Mouse (Mus musculus) left cerebral cortex, postnatal 36 days (tissue): ENCODE results near the gene Ephb4. TPM values are rescaled to one million over a fixed set of nuclear protein-coding genes. Genes with fewer than 3 reads are reported as not detected.

Experiments used
- DNase-seq, 2 experiments: peaks; one replicate each; pipeline ENCODE4 v3.0.0; 2021 to 2022; ENCODE audit warnings: low spot score in 2 of 2, mixed read lengths in 1 of 2
- intact Hi-C: fragments of 180-260 bp; cut with DNase I; formaldehyde crosslinking; loops from one replicate; pipeline ENCODE4 v1.15.1; 2025
- total RNA-seq, 2 experiments: library from RNA; stranded (reverse); gene quantifications; 2 replicates each; pipeline ENCODE4 v1.2.3; 2021

The Ephb4 gene
- total RNA-seq, 2 experiments from 2014 or later: 5.3 to 6.1 TPM

DNA sequence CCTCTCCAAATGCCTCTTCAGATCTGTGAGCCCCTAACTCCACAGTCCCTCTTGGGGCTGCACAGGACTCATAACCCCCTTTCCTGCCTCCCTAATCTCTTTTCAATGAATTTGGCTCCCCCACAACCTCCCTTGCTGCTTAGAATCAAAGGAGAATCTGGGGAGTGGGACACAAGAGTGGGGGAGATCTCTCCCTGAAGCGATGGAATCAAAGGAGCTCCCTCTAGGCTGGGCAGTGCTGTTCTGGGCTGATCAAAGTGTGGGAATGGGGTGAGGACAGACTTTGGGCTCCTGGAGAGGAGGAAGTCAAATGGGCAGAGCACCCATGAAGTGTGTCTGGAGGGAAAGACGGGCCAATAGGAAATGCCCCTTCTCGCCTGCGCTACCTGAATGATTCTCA is 1.5 kb downstream of the Ephb4 start:
- intact Hi-C loops: no loop called here
- no peak for DNase-seq

GRCm38 (mm10) chr5:137352011-137352975 is 2.4 kb downstream of the Ephb4 start:
- intact Hi-C loops: no loop called here
- DNase-seq: no peak

GRCm38 (mm10) chr5:137354091-137354490 is 4.2 kb downstream of the Ephb4 start:
- intact Hi-C loops: no loop called here
- DNase-seq: no peak

- DNase-seq: no peak
- intact Hi-C loops: no loop called here
Measured at GRCm38 (mm10) chr5:137358382-137358781, 8.5 kb downstream of the Ephb4 start.

GRCm38 (mm10) chr5:137369665-137370064 is 19.8 kb downstream of the Ephb4 start:
- intact Hi-C loops: loop anchor here (5.0 kb wide), 1 partner anchor 73 kb away; no protein-coding TSS in a partner anchor
- no peak for DNase-seq

GRCm38 (mm10) chr5:137373371-137373950 is 23.6 kb downstream of the Ephb4 start:
- DNase-seq: no peak
- intact Hi-C loops: no loop called here

GRCm38 (mm10) chr5:137374521-137375080 is 24.7 kb downstream of the Ephb4 start:
- intact Hi-C loops: no loop called here
- DNase-seq: no peak

- intact Hi-C loops: no loop called here
Measured at GRCm38 (mm10) chr5:137375627-137376026, 25.7 kb downstream of the Ephb4 start.

GRCm38 (mm10) chr5:137376198-137376597 is 26.3 kb downstream of the Ephb4 start:
- intact Hi-C loops: no loop called here
- DNase-seq: no peak

More at GRCm38 (mm10) chr5:137375627-137376026, 25.7 kb downstream of the Ephb4 start:
- no peak for DNase-seq

DNA sequence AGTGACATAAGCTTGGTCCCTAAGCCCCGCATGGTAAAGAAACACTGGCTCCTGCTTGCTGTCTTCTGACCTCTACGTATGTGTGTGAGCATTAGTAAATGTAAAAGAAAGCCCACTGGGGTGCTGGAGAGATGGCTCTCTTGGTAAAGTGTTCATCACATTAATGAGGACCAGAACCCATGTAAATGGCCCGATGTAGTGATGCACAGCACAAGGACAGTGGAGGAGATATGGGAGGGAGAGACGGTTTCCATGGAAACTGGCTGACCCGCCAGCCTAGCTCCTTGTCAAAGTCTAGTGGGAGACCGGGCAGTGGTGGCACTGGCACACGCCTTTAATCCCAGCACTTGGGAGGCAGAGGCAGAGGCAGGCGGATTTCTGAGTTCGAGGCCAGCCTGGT is 26.8 kb downstream of the Ephb4 start:
- intact Hi-C loops: no loop called here

DNA sequence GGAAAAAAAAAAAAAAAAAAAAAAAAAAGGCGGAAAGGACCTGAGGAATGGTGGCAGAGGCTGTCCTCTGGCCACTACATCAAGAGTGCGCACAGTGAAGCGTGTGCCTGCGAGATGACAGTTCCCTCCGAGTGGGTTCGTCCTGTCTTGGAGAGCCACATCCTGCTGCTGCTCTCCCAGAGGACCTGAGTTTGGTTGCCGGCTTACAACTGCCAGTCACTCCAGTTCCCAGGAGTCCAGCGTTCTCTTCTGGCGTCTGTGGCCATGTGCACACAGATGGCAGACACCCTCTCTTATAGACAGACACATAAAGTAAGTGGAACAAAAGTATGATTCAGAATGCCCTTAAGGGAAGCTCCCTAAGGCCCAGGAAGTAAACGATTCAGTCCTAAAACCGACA is 27.3 kb downstream of the Ephb4 start:
- intact Hi-C loops: no loop called here

More for the DNA sequence above, 26.8 kb downstream of the Ephb4 start:
- no peak for DNase-seq

GRCm38 (mm10) chr5:137377603-137378002 is 27.7 kb downstream of the Ephb4 start:
- DNase-seq: no peak
- intact Hi-C loops: no loop called here

More for the DNA sequence above, 27.3 kb downstream of the Ephb4 start:
- no peak for DNase-seq

- DNase-seq: peak; percentile 12 to 13
- intact Hi-C loops: no loop called here
Measured at GRCm38 (mm10) chr5:137381152-137381551, 31.2 kb downstream of the Ephb4 start.

GRCm38 (mm10) chr5:137383441-137383840 is 33.5 kb downstream of the Ephb4 start:
- DNase-seq: no peak
- intact Hi-C loops: no loop called here

GRCm38 (mm10) chr5:137386712-137387111 is 36.8 kb downstream of the Ephb4 start:
- intact Hi-C loops: no loop called here
- no peak for DNase-seq

- intact Hi-C loops: no loop called here
- DNase-seq: no peak
Measured at GRCm38 (mm10) chr5:137391641-137392040, 41.7 kb downstream of the Ephb4 start.

- no peak for DNase-seq
- intact Hi-C loops: no loop called here
Measured at GRCm38 (mm10) chr5:137394456-137394855, 44.5 kb downstream of the Ephb4 start.

- intact Hi-C loops: no loop called here
- no peak for DNase-seq
Measured at GRCm38 (mm10) chr5:137404081-137404480, 54.2 kb downstream of the Ephb4 start.

DNA sequence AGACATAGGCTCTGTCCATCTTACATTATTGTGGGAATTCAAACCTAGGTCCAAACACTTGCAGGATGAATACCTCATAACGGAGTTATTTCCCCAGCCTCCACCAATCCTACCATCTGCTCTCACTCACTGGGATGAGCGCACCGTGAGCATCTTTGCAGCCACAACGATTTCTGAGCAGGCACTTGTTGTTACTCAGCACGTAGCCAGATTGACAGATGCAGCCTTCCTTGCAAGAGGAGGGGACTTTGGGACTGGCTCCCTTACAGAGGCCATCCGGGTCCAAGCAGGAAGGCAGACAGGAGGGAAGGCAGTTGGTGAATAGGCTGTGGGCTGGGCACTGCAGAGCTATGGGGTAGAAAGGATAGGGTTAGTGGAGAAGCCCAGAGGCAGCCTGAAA is 59.5 kb downstream of the Ephb4 start:
- DNase-seq: no peak

GRCm38 (mm10) chr5:137410066-137410465 is 60.2 kb downstream of the Ephb4 start:
- intact Hi-C loops: no loop called here
- no peak for DNase-seq

More for the DNA sequence above, 59.5 kb downstream of the Ephb4 start:
- intact Hi-C loops: no loop called here
